Mouse (Mus musculus) CD4-positive naive resting alpha-beta T cell, adult 57 days (primary cell): Measurements from ENCODE around the gene V1ra8. TPM values are rescaled to one million over a fixed set of nuclear protein-coding genes. Genes with fewer than 3 reads are reported as not detected.

ENCODE experiments used
- total RNA-seq: library from RNA; stranded (reverse); gene quantifications from one replicate; pipeline ENCODE4 v1.2.4, GENCODE M21; 2023

Gene V1ra8
- not detected for total RNA-seq

DNA sequence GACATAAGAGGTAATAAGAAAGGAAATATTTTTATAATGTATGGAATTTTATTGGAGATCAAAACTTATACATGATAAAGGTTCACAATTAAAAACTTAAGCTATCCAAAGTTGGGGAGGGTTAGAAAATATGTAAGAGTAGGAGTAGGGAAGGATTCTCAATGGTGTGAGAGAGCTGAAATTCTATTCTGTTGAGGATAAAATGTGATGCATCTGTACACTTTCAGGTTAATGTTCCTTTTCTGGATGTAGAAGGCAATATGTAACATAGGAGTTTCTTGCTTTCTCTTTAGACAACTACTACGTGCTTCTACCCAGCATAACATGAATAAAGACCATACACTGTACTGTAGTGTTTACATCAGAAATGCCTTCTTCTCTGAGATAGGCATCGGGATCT lies at the start of gene V1ra8:
TSS of gene V1ra8 (plus strand) at position 301 of the 400 bp plus-strand sequence.

DNA sequence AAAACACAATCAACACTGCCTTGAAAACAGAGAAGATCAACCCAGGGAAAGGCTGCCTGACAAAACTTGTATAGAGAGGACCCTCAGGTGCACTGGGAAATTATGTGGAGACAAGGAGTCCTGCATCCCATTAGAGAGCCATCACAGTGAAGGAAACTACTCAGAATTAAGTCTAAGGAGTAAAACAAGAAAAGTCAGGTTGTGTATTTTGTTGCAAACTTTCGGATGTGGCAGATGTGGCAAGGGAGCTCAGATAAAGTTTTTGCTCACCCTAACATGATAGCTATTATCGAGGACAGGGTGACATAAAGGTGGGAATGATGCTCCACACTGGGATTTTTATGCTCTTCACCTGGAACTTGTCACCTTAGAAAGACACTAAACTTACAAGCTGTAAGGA lies 28.1 kb upstream of the V1ra8 start, which contains the start of gene Vmn1r52:
TSS of gene Vmn1r52 (plus strand) at position 301 of the 400 bp plus-strand sequence.

DNA sequence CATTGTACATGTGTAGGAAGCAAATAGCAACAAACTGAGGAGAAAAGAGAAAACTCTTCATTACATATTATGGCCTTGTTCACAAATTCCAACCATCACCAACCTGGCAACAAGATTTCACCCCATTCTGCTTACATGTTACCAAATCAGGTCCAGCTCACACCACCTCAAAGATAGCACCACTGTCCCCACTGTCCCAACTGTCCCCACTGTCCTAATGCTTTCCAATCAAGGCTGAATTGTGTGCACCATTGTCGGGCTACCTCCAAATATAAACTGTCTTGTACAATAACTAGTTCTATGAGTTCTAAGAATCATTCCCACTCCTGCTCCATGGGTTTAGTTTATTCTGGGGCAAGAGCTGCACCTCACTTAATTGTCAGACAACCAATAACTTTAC lies 21.7 kb downstream of the V1ra8 start, which contains the start of gene Vmn1r53:
TSS of gene Vmn1r53 (minus strand) at position 101 of the 400 bp plus-strand sequence.

DNA sequence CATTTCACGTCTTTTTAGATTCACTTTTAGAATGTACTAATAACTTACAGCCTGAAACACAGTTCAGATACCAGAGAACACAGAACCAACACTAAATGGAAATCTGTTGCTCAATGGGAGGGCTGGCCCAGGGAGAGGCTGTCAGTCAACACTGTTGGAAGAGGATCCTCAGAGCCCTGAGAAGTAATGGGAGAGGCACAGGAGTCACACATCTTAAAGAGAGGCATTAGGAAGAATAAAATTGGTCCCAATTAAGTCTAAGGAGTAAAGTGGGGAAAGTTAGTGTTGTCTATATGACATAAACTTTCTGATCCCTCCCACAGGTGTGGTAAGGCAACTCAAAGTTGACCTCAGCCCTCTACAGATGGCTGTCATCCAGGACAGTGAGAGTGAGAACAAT lies 43.4 kb downstream of the V1ra8 start, which contains the start of gene Vmn1r54:
TSS of gene Vmn1r54 (plus strand) at position 301 of the 400 bp plus-strand sequence.

Other genes with a start within 250 kb of the V1ra8 start
- gene Vmn1r46, start 233.5 kb upstream of the V1ra8 start, total RNA-seq, result not detected
- not detected for gene Vmn1r47, start 186.6 kb upstream of the V1ra8 start, total RNA-seq
- not detected for gene Vmn1r48, start 166.0 kb upstream of the V1ra8 start, total RNA-seq
- not detected for gene Vmn1r49, start 124.3 kb upstream of the V1ra8 start, total RNA-seq
- gene Vmn1r50, start 101.4 kb upstream of the V1ra8 start, total RNA-seq, result not detected
- not detected for gene Vmn1r51, start 80.2 kb upstream of the V1ra8 start, total RNA-seq
- not detected for gene Vmn1r52, start 28.0 kb upstream of the V1ra8 start, total RNA-seq
- not detected for gene Vmn1r53, start 21.6 kb downstream of the V1ra8 start, total RNA-seq
- gene Vmn1r54, start 43.5 kb downstream of the V1ra8 start, total RNA-seq, result not detected
- gene BC048671, start 98.4 kb downstream of the V1ra8 start, total RNA-seq, result not detected
- 0.35 TPM for gene Chst13, start 122.4 kb downstream of the V1ra8 start, total RNA-seq
- gene Uroc1, start 130.5 kb downstream of the V1ra8 start, total RNA-seq, result not detected
- 34.6 TPM for gene Zxdc, start 166.7 kb downstream of the V1ra8 start, total RNA-seq
- gene Cfap100, start 226.0 kb downstream of the V1ra8 start, total RNA-seq, result not detected